Mouse (Mus musculus): ENCODE measurements around the gene Pde10a. TPM values are rescaled to one million over a fixed set of nuclear protein-coding genes. Genes with fewer than 3 reads are reported as not detected.

Pde10a gene
- polyA plus RNA-seq, 1 experiment from 2014 or later = 1.7 TPM

DNA sequence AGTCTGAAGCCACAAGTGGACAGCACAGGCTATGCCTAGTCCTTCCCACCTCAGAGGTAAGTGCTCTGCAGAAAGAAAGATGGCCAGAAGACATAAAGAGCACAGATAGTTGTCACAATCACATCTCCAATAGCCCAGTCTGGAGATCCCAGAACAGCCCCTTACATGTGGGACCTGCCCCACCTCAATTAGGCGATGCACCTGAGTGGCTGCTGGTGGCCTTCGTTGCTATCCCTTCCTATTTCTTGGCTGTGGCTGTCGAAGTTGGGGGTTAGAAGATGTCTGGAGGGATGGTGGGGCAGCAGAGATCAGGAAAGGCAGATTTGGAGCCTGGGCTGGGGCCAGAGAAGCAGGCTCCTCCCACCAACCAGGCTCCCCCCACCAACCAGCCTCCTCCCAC, 111.1 kb downstream of the Pde10a start:
- Histone ChIP-seq H3K4me1 (no peaks in the 10 kb centered on the region), H3K27me3 (replicated peaks) (no peaks in the 10 kb centered on the region), H3K9me3 (replicated peaks) (no peaks in the 10 kb centered on the region), H3K36me3 (no peaks in the 10 kb centered on the region), H3K4me2 (no peak overlapping the region), H3K27ac (no peak overlapping the region), H3K4me3 (no peak overlapping the region), H3K9ac (no peak overlapping the region)
- no peak for ATAC-seq
- WGBS (ENCODE audit: insufficient replicate concordance) = 47% methylated on average over 3 of the region's 3 CpGs

DNA sequence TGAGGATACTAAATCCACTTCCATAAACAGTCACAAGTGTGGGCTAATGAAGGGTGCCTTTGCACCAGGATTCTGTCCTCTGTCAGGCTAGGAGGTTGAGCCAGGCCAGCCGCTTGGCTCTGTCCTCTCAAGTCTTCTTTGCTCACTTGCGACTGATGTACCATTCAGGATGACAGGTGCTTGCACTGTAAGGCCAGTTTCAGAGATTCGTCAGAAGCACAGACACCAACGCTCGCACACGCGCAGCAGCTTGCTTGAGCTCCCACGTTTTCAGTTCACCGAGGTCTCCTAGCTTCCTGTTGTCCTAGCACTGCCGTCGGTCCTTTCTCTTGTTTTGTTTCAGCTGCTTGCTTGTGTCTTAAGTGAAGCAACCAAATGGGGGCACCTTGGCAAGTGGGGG, 111.5 kb downstream of the Pde10a start:
- no peaks in the 10 kb centered on the region for H3K4me1 ChIP-seq
- no peaks in the 10 kb centered on the region for H3K36me3 ChIP-seq
- H3K4me2 ChIP-seq = no peak overlapping the region
- H3K9me3 ChIP-seq (replicated peaks) = no peaks in the 10 kb centered on the region
- no peak overlapping the region for H3K4me3 ChIP-seq
- no peak overlapping the region for H3K27ac ChIP-seq
- no peak for ATAC-seq
- 66% methylated on average over 11 of the region's 11 CpGs for WGBS (ENCODE audit: insufficient replicate concordance)
- no peaks in the 10 kb centered on the region for H3K27me3 ChIP-seq (replicated peaks)
- H3K9ac ChIP-seq = no peak overlapping the region

DNA sequence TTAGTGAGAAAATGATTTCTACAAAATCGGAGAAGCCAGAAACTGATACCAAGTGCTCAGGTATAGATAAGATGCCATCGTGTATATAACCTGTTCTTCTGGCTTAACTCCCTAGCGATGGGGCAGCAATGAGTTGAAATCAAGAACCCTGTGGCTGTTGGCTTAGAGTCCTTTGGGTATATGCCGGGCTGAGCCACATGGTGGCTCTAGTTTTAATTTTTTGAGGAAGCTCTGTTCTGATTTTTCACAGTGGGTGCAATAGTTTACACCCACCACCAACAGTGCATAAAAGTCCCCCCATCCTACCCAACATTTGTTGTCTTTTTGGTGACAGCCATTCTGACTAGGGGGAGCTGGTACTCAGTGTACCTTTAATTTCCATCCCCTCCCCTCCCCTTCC, 112.0 kb downstream of the Pde10a start:
- H3K4me2 ChIP-seq = no peak overlapping the region
- WGBS (ENCODE audit: insufficient replicate concordance) = 49% methylated on average over 4 of the region's 4 CpGs
- no peak overlapping the region for H3K27ac ChIP-seq
- no peak overlapping the region for H3K4me3 ChIP-seq
- no peaks in the 10 kb centered on the region for H3K27me3 ChIP-seq (replicated peaks)
- ATAC-seq = no peak
- H3K4me1 ChIP-seq = no peaks in the 10 kb centered on the region
- no peak overlapping the region for H3K9ac ChIP-seq
- no peaks in the 10 kb centered on the region for H3K36me3 ChIP-seq
- H3K9me3 ChIP-seq (replicated peaks) = no peaks in the 10 kb centered on the region

DNA sequence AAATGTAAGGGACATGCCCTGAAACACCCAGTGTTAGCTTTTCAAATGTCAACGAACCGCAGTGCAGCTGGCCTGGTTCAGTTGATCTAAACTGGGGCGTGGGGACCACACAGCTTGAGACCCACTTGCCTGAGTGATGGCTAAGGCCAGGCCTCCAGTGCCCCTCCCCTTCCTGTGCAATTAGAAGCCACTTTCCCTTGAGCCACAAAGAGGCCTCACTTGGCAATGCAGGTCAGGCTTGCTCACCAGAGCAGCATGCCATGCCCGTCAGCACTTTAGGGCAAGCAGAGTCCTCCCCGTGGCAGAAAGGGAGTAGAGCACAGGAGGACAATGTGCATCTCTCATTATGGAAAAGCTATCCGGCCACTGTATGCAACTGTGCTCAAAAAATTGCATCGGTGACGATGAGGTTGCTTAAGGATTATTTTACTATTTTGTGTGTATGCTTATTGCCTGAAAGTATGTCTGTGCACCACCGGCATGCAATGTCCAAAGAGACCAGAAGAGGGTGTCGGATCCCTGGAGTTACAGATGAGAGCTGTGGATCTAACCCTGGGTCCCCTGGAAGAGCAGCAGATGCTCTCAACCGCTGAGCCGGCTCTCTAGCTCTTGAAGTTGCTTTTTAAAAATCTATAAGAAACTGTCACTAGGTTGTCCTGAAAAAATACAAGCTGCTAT, 114.7 kb downstream of the Pde10a start:
- ATAC-seq = no peak
- Histone ChIP-seq H3K9me3 (replicated peaks) (no peaks in the 10 kb centered on the region), H3K36me3 (no peaks in the 10 kb centered on the region), H3K4me1 (no peaks in the 10 kb centered on the region), H3K27ac (no peak overlapping the region), H3K4me2 (no peak overlapping the region), H3K4me3 (no peak overlapping the region), H3K27me3 (replicated peaks) (no peaks in the 10 kb centered on the region), H3K9ac (no peak overlapping the region)
- WGBS (ENCODE audit: insufficient replicate concordance) = 68% methylated on average over 12 of the region's 12 CpGs

DNA sequence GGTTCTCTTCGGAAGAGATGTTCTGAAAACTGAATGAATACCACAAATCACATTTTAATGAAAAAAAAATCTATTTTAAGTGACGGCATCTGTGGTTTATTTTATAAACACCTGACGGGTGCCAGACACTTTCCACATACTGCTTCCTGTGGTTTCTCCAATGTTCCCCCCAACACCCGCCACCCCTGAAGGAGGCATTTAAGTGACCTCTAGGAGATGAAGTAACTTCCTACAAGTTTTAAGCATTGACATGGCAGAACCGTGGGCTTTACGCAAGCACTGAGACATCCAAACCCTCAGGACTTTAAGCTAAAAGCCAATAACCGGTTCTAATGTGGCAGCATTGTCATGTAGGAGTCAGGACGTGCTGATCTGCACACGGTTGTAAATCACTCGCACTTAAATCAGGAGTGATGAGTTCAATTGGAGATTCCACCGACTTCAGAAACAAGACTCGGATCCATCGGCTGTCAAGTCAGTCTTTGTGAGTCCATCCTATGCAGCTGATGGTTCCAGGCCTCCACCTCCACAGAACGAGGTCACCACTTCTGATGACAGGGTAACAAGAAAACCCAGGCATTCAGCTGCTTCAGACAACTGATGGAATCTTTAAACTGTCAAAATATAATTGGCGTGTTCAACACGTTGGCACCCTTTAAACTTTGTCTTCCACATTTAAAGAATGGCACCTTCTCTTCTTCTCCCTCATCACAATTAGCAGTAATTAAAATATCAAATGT, 115.7 kb downstream of the Pde10a start:
- Histone ChIP-seq H3K27ac (no peak overlapping the region), H3K27me3 (replicated peaks) (no peaks in the 10 kb centered on the region), H3K4me2 (no peak overlapping the region), H3K9ac (no peak overlapping the region), H3K36me3 (no peaks in the 10 kb centered on the region), H3K9me3 (replicated peaks) (no peaks in the 10 kb centered on the region), H3K4me3 (no peak overlapping the region), H3K4me1 (no peaks in the 10 kb centered on the region)
- 61% methylated on average over 16 of the region's 16 CpGs for WGBS (ENCODE audit: insufficient replicate concordance)
- no peak for ATAC-seq

DNA sequence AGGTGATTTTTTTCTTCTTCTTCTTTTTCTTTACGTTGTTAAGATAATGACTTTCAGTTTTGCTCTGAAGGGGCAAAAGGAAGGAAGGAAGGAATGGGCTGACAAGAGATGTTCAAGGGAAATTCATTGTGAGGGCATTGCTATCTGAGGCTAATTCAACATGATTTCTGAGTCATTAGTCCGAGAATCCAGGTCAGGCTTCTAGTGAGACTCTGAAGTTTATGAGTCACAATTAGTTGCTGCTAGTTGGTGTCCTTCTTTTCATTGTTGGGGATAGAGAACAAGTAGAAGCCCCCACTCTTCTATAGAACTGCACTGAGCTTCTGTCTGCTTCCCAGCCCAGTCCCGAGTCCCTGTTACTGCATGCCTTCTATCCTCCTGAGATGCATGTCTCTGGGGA, 116.3 kb downstream of the Pde10a start:
- no peaks in the 10 kb centered on the region for H3K36me3 ChIP-seq
- ATAC-seq = no peak
- no peaks in the 10 kb centered on the region for H3K4me1 ChIP-seq
- no peak overlapping the region for H3K9ac ChIP-seq
- no peak overlapping the region for H3K4me2 ChIP-seq
- H3K27ac ChIP-seq = no peak overlapping the region
- no peaks in the 10 kb centered on the region for H3K27me3 ChIP-seq (replicated peaks)
- 29% methylated on average over 3 of the region's 3 CpGs for WGBS (ENCODE audit: insufficient replicate concordance)
- H3K9me3 ChIP-seq (replicated peaks) = no peaks in the 10 kb centered on the region
- H3K4me3 ChIP-seq = no peak overlapping the region

DNA sequence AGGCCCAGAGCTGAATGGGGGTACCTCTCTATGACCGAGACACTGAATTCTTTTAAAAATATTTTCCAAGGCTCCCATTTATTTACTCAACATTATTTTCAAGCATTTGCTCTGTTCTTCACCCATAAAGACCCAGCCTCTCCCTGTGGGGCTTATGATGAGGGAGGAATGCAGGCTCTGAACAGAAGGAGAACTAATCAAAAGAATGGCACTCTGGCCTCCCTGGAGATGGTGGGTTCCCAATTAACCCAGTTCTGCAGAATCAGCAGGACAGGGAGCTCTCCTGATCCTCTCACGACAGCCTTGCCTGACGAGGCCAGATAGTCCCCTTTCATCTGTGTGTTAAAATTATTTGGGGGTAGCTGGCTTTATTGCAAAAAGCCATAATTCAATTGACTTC, 117.2 kb downstream of the Pde10a start:
- no peak for ATAC-seq
- H3K4me3 ChIP-seq = no peak overlapping the region
- no peaks in the 10 kb centered on the region for H3K9me3 ChIP-seq (replicated peaks)
- H3K9ac ChIP-seq = no peak overlapping the region
- H3K27me3 ChIP-seq (replicated peaks) = no peaks in the 10 kb centered on the region
- no peak overlapping the region for H3K27ac ChIP-seq
- no peaks in the 10 kb centered on the region for H3K4me1 ChIP-seq
- no peaks in the 10 kb centered on the region for H3K36me3 ChIP-seq
- no peak overlapping the region for H3K4me2 ChIP-seq
- WGBS (ENCODE audit: insufficient replicate concordance) = 53% methylated on average over 3 of the region's 3 CpGs

DNA sequence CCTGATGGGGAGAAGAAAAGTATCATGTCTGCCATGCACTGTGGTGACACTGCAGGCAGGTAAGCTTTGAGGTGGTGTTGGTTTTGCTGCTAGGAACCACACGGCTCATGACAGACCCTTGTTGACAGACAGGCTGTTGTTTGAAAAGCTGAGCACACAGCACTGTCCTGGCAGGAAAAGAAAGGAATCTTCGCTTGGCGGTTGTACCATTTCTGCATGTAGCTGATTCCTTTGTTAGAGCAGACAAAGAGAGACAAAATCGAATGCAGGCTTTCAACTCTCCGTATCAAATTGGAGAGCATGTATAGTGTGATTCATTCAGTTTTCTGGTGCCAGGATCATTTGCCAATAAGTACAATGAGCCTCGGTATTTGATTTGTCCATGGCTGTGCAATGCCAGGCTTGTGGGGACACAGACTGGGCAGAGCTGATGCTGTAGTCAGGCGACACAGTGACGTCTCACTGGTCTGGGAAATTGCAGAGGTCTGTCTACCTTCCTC, 122.2 kb downstream of the Pde10a start:
- no peak for ATAC-seq

DNA sequence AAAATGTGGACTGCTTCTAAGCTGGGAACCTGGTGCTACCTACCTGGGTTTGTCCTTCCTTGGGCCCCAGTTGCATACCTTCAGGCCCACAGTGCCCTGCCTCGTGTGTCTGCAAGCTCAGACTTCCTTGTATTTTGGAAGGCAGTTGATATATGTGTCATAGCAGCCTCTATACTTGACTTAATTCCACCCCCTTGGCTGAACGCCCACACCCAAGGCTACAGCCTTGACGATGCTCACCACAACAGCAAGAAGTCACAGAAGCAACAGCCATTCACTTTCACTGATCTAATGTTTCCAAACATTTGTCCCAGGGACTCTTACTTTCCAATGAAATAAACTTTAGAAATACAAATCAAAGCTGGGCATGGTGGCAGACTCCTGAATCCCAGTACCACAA, 123.1 kb downstream of the Pde10a start:
- Histone ChIP-seq H3K4me2 (no peak overlapping the region), H3K4me1 (no peaks in the 10 kb centered on the region), H3K4me3 (no peak overlapping the region), H3K27me3 (replicated peaks) (no peaks in the 10 kb centered on the region), H3K9ac (no peak overlapping the region), H3K36me3 (no peaks in the 10 kb centered on the region), H3K27ac (no peak overlapping the region), H3K9me3 (replicated peaks) (no peaks in the 10 kb centered on the region)
- no peak for ATAC-seq
- 56% methylated on average over 3 of the region's 3 CpGs for WGBS (ENCODE audit: insufficient replicate concordance)

More for the DNA sequence above, 122.2 kb downstream of the Pde10a start:
- H3K4me3 ChIP-seq = no peak overlapping the region
- no peak overlapping the region for H3K4me2 ChIP-seq
- WGBS (ENCODE audit: insufficient replicate concordance) = 58% methylated on average over 8 of the region's 8 CpGs
- H3K9me3 ChIP-seq (replicated peaks) = no peaks in the 10 kb centered on the region
- no peaks in the 10 kb centered on the region for H3K4me1 ChIP-seq
- no peaks in the 10 kb centered on the region for H3K27me3 ChIP-seq (replicated peaks)
- no peak overlapping the region for H3K27ac ChIP-seq
- no peaks in the 10 kb centered on the region for H3K36me3 ChIP-seq
- no peak overlapping the region for H3K9ac ChIP-seq

DNA sequence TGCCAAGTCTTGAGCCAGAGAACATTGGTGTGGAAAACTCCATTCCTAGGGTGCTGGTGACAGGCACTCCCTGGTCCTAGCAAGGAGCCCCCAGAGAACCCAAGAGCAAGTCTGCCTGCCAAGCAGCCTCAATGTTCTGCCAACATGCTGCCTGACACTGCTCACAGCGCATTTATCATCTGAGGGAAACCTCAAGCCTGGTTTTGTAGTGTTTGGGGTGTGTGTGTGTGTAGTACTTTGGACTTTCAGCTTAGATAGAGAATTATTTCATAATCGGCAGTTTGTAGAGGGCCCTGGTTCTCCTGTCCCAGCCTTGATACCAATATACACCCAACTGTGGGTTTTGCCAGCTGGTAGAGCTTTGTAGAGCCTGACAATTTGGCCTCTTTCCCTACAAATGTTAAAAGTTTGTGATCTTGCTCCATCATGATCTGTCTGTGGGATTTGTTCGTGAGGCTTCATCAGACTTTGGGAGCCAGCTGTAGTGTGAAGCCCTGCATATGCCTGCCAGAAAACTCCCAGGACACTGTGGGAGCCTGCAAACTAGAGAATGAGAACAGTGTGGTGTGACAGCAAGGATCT, 127.6 kb downstream of the Pde10a start:
- 63% methylated on average over 3 of the region's 3 CpGs for WGBS (ENCODE audit: insufficient replicate concordance)
- H3K9ac ChIP-seq = no peak overlapping the region
- no peaks in the 10 kb centered on the region for H3K4me1 ChIP-seq
- H3K27ac ChIP-seq = no peak overlapping the region
- H3K27me3 ChIP-seq (replicated peaks) = no peaks in the 10 kb centered on the region
- no peak overlapping the region for H3K4me2 ChIP-seq
- no peaks in the 10 kb centered on the region for H3K9me3 ChIP-seq (replicated peaks)
- no peak overlapping the region for H3K4me3 ChIP-seq
- no peaks in the 10 kb centered on the region for H3K36me3 ChIP-seq
- ATAC-seq = no peak

DNA sequence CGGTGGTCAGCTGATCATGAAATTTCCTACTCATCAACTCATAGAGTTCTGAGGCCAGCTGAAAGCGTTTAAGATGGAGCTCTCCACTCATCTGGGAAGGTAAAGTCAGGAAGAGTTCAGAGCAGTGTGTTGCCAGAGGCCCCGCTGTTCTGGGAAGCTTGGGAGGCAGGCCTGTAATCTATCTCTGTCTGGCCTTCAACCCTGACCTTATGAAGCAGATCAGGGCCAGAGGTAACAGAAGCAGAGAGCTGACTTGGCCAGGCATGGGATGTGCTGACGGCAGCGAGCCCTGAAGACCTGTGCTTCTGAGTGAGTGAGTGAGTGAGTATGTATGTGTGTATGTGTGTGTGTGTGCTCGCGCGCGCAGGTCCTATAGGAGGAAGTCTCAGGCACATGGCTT, 132.5 kb downstream of the Pde10a start:
- WGBS (ENCODE audit: insufficient replicate concordance) = 68% methylated on average over 9 of the region's 9 CpGs
- no peaks in the 10 kb centered on the region for H3K4me1 ChIP-seq
- H3K9me3 ChIP-seq (replicated peaks) = no peaks in the 10 kb centered on the region
- H3K27ac ChIP-seq = no peak overlapping the region
- no peaks in the 10 kb centered on the region for H3K27me3 ChIP-seq (replicated peaks)
- no peak overlapping the region for H3K4me2 ChIP-seq
- H3K4me3 ChIP-seq = no peak overlapping the region
- no peaks in the 10 kb centered on the region for H3K36me3 ChIP-seq
- H3K9ac ChIP-seq = no peak overlapping the region
- ATAC-seq = no peak

DNA sequence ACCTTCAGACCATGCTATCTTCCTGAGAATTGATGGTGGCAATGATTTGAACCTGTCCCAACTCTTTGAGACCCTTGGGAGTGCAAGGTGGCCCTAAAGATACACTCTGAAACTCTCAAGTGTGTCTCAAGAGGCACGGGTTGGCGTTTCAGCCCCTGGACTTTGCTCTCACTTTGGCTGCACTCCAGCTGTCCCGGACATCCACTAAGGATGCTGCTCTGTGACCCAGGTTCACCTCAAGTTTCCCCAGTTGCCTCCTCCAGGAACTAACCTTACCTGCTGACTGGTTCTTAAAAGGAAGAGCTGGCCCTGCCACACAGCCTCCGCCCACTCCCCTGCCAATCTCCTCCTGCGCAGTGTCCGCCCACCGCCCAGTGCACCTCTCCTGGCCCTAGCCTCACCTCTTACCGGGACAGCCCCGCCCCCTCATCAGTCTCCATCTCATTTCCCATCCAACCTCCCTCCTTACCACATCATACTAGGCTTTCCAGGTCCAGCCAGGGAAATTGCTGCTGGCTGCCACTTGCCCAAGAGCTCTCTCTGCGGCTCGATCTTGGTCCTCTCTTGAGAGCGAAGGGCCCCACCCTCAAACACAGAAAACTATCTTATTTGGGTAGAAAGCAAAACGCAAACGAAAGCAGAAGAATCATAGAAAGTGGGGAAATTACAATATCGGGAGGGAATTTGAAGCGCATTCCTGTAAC, 133.7 kb downstream of the Pde10a start:
- no peaks in the 10 kb centered on the region for H3K4me1 ChIP-seq
- no peak overlapping the region for H3K9ac ChIP-seq
- H3K4me3 ChIP-seq = no peak overlapping the region
- WGBS (ENCODE audit: insufficient replicate concordance) = 57% methylated on average over 16 of the region's 16 CpGs
- no peaks in the 10 kb centered on the region for H3K36me3 ChIP-seq
- H3K9me3 ChIP-seq (replicated peaks) = no peaks in the 10 kb centered on the region
- no peak for ATAC-seq
- H3K4me2 ChIP-seq = no peak overlapping the region
- H3K27me3 ChIP-seq (replicated peaks) = no peaks in the 10 kb centered on the region
- no peak overlapping the region for H3K27ac ChIP-seq
